Mouse (Mus musculus): ENCODE measurements around the gene Msx1. TPM values are rescaled to one million over a fixed set of nuclear protein-coding genes. Genes with fewer than 3 reads are reported as not detected.

Gene Msx1
- total and polyA plus RNA-seq, 2 experiments: 0.05 to 0.28 TPM

DNA sequence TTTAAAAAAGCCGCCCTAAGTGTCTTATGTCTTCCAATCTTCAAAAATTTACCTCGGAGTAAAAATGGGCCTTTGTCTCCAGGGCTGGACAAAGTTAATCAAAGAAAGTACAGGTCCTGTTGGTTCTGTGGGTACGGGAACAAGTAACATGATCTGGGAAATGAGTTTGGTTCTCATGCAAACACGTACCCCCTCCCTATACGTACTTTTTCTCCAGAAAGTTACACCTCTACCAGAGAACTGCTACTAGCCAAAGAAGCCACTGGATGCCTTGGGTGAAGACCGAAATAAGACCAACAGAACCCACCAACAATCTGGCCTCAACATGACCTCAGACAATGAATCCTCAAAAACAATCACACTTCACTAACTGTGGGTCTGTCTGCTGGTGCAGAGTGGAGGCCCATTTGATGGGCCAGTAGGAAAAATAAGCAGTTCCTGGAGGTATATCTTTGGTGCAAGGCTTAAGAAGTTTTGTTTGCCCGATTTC lies 773 bp upstream of the Msx1 start:
- no peaks in the 10 kb centered on the region for H3K79me2 ChIP-seq (ENCODE audit: control insufficient read depth, insufficient read depth, low read length)
- DNase-seq (ENCODE audit: extremely low read depth, low read depth, low spot score): no peak
- no peak overlapping the region for H3K4me3 ChIP-seq (ENCODE audit: insufficient read depth, low read depth, low read length)
- H3K4me1 ChIP-seq (ENCODE audit: control insufficient read depth, insufficient read depth, low read length): peaks cover 7% of the 10 kb centered on the region; the same call in 1 of the 2 replicates
- TF ChIP-seq POLR2A (IDR thresholded peaks at IDR 0.05; ENCODE audit: extremely low read depth, insufficient read depth, low read length): no peak
- TF ChIP-seq CTCF (IDR thresholded peaks at IDR 0.05; ENCODE audit: low read depth, low read length): no peak
- WGBS: 13% methylated on average over 7 of the region's 7 CpGs
- H3K36me3 ChIP-seq (ENCODE audit: control insufficient read depth, insufficient read depth, low read length): no peaks in the 10 kb centered on the region
- H3K27me3 ChIP-seq (ENCODE audit: control insufficient read depth, insufficient read depth, low read length): peaks cover 34% of the 10 kb centered on the region
- H3K27ac ChIP-seq (replicated peaks; ENCODE audit: insufficient read depth, low read depth, low read length): no peak overlapping the region
- no peak overlapping the region for H3K9ac ChIP-seq (ENCODE audit: low read depth, low read length)

DNA sequence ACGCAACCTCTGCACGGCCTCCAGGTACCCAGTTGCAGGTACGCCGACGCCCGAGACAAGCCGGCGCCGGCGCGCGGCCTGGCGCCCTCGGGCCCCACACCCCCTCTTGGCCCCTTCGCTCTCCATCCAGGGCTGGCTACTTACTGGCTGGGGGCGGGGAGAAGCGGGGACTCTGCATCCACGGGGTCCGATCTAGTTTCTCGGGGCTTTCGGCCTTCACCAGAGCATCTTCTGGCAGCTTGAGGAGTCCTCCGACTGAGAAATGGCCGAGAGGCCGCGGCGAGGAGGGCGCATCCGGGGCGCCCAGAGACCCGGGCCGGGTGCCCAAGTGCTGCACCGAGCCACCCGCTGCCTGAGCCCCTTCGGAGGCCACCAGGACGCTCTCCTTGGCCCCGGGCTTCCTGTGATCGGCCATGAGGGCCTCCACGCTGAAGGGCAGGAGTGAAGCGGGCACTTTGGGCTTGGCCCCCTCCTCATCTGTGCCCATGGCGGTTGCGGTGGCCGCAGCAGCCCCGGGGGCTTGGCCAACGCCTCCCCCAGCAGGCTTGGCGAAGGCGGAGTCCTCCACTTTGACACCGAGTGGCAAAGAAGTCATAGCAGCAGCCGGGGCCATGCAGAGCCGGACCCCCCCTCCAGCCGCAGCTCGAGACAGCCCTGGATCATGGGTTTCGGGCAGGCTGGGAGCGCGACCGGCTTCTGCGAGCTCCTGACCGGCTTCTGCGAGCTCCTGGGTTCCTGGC lies 492 bp downstream of the Msx1 start:
- H3K79me2 ChIP-seq (ENCODE audit: control insufficient read depth, insufficient read depth, low read length): no peaks in the 10 kb centered on the region
- DNase-seq (ENCODE audit: extremely low read depth, low read depth, low spot score): no peak
- H3K4me3 ChIP-seq (ENCODE audit: insufficient read depth, low read depth, low read length): peak overlapping the region; percentile 68
- peak overlapping the region; percentile 72 for H3K9ac ChIP-seq (ENCODE audit: low read depth, low read length)
- TF ChIP-seq POLR2A (IDR thresholded peaks at IDR 0.05; ENCODE audit: extremely low read depth, insufficient read depth, low read length): no peak
- no peak for TF ChIP-seq CTCF (IDR thresholded peaks at IDR 0.05; ENCODE audit: low read depth, low read length)
- WGBS: 1% methylated on average over 58 of the region's 58 CpGs
- no peak overlapping the region for H3K27ac ChIP-seq (replicated peaks; ENCODE audit: insufficient read depth, low read depth, low read length)
- H3K4me1 ChIP-seq (ENCODE audit: control insufficient read depth, insufficient read depth, low read length): peaks cover 7% of the 10 kb centered on the region; the same call in 1 of the 2 replicates
- H3K27me3 ChIP-seq (ENCODE audit: control insufficient read depth, insufficient read depth, low read length): peaks cover 29% of the 10 kb centered on the region
- no peaks in the 10 kb centered on the region for H3K36me3 ChIP-seq (ENCODE audit: control insufficient read depth, insufficient read depth, low read length)

DNA sequence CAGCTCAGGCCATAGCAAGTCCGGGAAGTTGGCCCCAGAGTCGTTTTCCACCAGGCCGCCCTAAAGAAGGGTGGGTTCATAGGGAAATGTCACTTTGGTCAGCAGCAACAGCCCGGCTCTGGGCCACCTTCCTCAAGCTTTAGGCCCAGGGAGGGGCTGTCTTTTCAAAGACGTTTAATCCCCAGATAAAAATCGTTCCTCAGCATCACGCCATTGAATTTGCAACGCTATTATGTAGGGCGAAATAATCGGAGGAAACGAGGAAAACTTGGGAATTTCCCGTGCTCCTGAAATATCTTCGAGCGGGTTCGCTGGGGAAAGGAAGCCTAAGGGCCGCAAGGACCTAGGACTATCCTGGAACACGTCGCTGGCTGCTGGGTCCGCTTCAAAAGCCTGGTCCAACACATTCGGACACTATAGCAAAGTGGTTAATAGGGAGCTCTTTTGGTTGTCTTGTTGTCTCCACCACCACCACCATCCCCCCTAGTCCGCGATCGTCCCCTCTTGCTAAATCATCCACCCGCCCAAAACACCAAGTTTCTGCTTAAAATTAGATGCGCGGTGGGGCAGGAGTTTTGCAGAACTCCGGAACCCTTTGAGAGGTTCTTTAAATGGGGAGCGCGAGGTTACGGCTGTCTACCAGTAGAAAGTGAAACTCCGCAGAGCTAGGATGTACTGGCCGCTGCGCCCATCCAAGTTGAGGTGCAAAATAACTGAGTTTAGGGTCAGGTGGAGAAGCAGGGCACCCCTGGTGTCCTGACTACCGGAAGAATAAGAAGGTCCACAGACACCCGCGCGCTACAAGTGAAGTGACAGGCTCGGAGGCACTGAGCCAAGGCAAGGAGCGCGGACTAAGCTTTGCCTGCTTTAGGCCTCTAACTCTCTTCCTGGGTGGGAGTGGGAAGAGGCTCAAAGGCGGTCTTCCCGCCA lies 1.3 kb downstream of the Msx1 start:
- H3K27me3 ChIP-seq (ENCODE audit: control insufficient read depth, insufficient read depth, low read length): peaks cover 29% of the 10 kb centered on the region
- peak; percentile 12 for DNase-seq (ENCODE audit: extremely low read depth, low read depth, low spot score)
- H3K27ac ChIP-seq (replicated peaks; ENCODE audit: insufficient read depth, low read depth, low read length): no peak overlapping the region
- no peak overlapping the region for H3K9ac ChIP-seq (ENCODE audit: low read depth, low read length)
- no peaks in the 10 kb centered on the region for H3K36me3 ChIP-seq (ENCODE audit: control insufficient read depth, insufficient read depth, low read length)
- peak overlapping the region; percentile 68 for H3K4me3 ChIP-seq (ENCODE audit: insufficient read depth, low read depth, low read length)
- no peaks in the 10 kb centered on the region for H3K79me2 ChIP-seq (ENCODE audit: control insufficient read depth, insufficient read depth, low read length)
- H3K4me1 ChIP-seq (ENCODE audit: control insufficient read depth, insufficient read depth, low read length): peaks cover 7% of the 10 kb centered on the region; the same call in 1 of the 2 replicates
- WGBS: 2% methylated on average over 42 of the region's 42 CpGs
- no peak for TF ChIP-seq CTCF (IDR thresholded peaks at IDR 0.05; ENCODE audit: low read depth, low read length)
- TF ChIP-seq POLR2A (IDR thresholded peaks at IDR 0.05; ENCODE audit: extremely low read depth, insufficient read depth, low read length): no peak

DNA sequence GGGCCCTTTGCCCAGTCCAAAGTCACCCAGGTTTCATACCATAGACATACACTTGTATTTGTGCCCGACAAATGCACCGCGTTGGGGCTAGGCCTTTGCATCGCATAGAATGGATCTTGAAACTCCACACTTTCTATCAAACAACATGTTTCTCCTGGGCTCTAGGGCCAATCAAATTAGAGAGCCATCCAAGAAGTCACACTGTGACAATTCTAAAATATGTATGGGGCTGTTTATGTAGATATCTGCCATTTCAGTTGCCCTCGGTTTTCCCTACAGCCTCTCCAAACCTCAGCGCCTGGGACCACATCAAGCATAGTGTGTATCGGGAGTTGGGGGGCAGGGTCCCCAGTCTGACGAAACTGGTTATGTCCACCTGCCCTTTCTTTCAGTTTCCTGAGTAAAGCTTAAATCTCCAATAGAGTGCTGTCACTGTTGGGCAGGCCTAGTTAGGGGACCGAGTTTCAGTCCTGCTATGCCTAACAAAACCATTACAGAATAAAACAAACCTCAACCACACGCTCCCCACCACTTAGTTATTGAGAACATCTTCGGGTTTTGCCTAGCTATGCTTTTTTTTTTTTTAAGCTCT lies 2.2 kb downstream of the Msx1 start:
- Histone ChIP-seq H3K79me2 (ENCODE audit: control insufficient read depth, insufficient read depth, low read length) (no peaks in the 10 kb centered on the region), H3K36me3 (ENCODE audit: control insufficient read depth, insufficient read depth, low read length) (no peaks in the 10 kb centered on the region), H3K4me3 (ENCODE audit: insufficient read depth, low read depth, low read length) (no peak overlapping the region), H3K27ac (replicated peaks; ENCODE audit: insufficient read depth, low read depth, low read length) (no peak overlapping the region), H3K4me1 (ENCODE audit: control insufficient read depth, insufficient read depth, low read length) (peaks cover 7% of the 10 kb centered on the region; the same call in 1 of the 2 replicates), H3K9ac (ENCODE audit: low read depth, low read length) (no peak overlapping the region), H3K27me3 (ENCODE audit: control insufficient read depth, insufficient read depth, low read length) (peaks cover 33% of the 10 kb centered on the region)
- no peak for DNase-seq (ENCODE audit: extremely low read depth, low read depth, low spot score)
- TF ChIP-seq POLR2A (IDR thresholded peaks at IDR 0.05; ENCODE audit: extremely low read depth, insufficient read depth, low read length) (no peak), CTCF (IDR thresholded peaks at IDR 0.05; ENCODE audit: low read depth, low read length) (no peak)
- 18% methylated on average over 11 of the region's 11 CpGs for WGBS

DNA sequence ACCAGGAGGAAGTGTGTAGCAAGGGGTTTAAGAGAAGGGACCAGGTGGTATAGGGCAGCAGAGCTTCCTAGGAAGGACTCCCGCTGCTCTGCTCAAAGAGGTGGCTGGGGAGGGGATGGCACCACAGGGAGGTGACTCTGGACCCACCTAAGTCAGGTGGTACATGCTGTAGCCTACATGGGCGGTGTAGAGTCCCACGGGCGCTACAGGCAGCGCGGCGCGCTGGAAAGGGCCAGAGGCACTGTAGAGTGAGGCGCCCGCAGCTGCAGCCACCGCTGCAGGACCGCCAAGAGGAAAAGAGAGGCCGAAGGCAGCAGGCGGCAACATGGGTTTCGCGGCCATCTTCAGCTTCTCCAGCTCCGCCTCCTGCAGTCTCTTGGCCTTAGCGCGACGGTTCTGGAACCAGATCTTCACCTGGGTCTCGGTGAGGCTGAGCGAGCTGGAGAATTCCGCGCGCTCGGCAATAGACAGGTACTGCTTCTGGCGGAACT lies 3.2 kb downstream of the Msx1 start:
- 14% methylated on average over 27 of the region's 27 CpGs for WGBS
- Histone ChIP-seq H3K36me3 (ENCODE audit: control insufficient read depth, insufficient read depth, low read length) (no peaks in the 10 kb centered on the region), H3K27me3 (ENCODE audit: control insufficient read depth, insufficient read depth, low read length) (peaks cover 33% of the 10 kb centered on the region), H3K4me1 (ENCODE audit: control insufficient read depth, insufficient read depth, low read length) (peaks cover 7% of the 10 kb centered on the region; the same call in 1 of the 2 replicates), H3K27ac (replicated peaks; ENCODE audit: insufficient read depth, low read depth, low read length) (no peak overlapping the region), H3K79me2 (ENCODE audit: control insufficient read depth, insufficient read depth, low read length) (no peaks in the 10 kb centered on the region), H3K9ac (ENCODE audit: low read depth, low read length) (no peak overlapping the region), H3K4me3 (ENCODE audit: insufficient read depth, low read depth, low read length) (no peak overlapping the region)
- DNase-seq (ENCODE audit: extremely low read depth, low read depth, low spot score): no peak
- TF ChIP-seq CTCF (IDR thresholded peaks at IDR 0.05; ENCODE audit: low read depth, low read length) (no peak), POLR2A (IDR thresholded peaks at IDR 0.05; ENCODE audit: extremely low read depth, insufficient read depth, low read length) (no peak)

Data from liver, adult 2 months (tissue).